Mouse (Mus musculus) CH12.LX (cell line): ENCODE measurements around the gene BC034090. TPM values are rescaled to one million over a fixed set of nuclear protein-coding genes. Genes with fewer than 3 reads are reported as not detected.

Experiments
- DNase-seq: peaks from one replicate; pipeline ENCODE4 v3.0.0-alpha.2; 2013; ENCODE audit errors: extremely low read depth
- H3K27ac ChIP-seq: 2 replicates; pipeline ENCODE4 v1.5.1; 2012; ENCODE audit warnings: low read depth, mild to moderate bottlenecking, control low read depth, moderate library complexity; ENCODE audit not compliant: insufficient read depth
- H3K27me3 ChIP-seq: replicated peaks from 2 replicates; pipeline ENCODE3; 2012; ENCODE audit warnings: inconsistent platforms
- H3K36me3 ChIP-seq, 2 experiments: replicated peaks in 1 of 2; 2 replicates each; pipeline versions ENCODE3 to v1.6.1; 2012; ENCODE audit warnings: inconsistent platforms in 1 of 2, low read length in 1 of 2, mild to moderate bottlenecking in 1 of 2, mixed read lengths in 1 of 2, moderate library complexity in 1 of 2; ENCODE audit not compliant: control insufficient read depth in 1 of 2, insufficient read depth in 1 of 2
- H3K4me1 ChIP-seq, 2 experiments: 2 replicates each; pipeline ENCODE4 v1.6.1; 2012; ENCODE audit warnings: inconsistent platforms in 1 of 2, moderate library complexity in 1 of 2; ENCODE audit not compliant: insufficient read depth in 2 of 2, control insufficient read depth in 1 of 2
- H3K4me2 ChIP-seq: 2 replicates; pipeline ENCODE4 v1.6.1; 2012; ENCODE audit warnings: low read depth, mild to moderate bottlenecking, control low read depth; ENCODE audit not compliant: poor library complexity, insufficient read depth, severe bottlenecking
- H3K4me3 ChIP-seq, 3 experiments: fragments of 150-350 bp in 1 of 3; sonication (generic) in 1 of 3; replicated peaks in 1 of 3; 2 replicates each; pipeline versions ENCODE3 to v1.5.1; 2011 to 2012; ENCODE audit warnings: low read depth in 2 of 3, low read length in 2 of 3, mild to moderate bottlenecking in 2 of 3, moderate library complexity in 2 of 3, control low read depth in 1 of 3, improper control_type of control experiment in 1 of 3, inconsistent platforms in 1 of 3, mixed read lengths in 1 of 3; ENCODE audit not compliant: poor library complexity in 1 of 3
- H3K79me2 ChIP-seq: replicated peaks from 2 replicates; pipeline ENCODE4 v1.6.1; 2012; ENCODE audit warnings: mild to moderate bottlenecking, moderate library complexity; ENCODE audit not compliant: control insufficient read depth, poor library complexity, insufficient read depth, severe bottlenecking; ENCODE audit errors: extremely low read depth
- H3K9ac ChIP-seq: 2 replicates; pipeline ENCODE4 v1.6.1; 2012; ENCODE audit warnings: low read depth, mild to moderate bottlenecking, control low read depth, moderate library complexity; ENCODE audit not compliant: insufficient read depth
- H3K9me3 ChIP-seq: replicated peaks from 2 replicates; pipeline ENCODE3; 2012; ENCODE audit warnings: low read length, inconsistent platforms, mixed read lengths
- BHLHE40 ChIP-seq: IDR thresholded peaks from 2 replicates; pipeline ENCODE4 v1.6.1; 2011; ENCODE audit warnings: mild to moderate bottlenecking, low read depth, low read length, improper control_type of control experiment
- CTCF ChIP-seq, 2 experiments: IDR thresholded peaks in 1 of 2; conservative IDR thresholded peaks in 1 of 2; 2 replicates each; pipeline ENCODE4 v1.5.1; 2011 to 2012; ENCODE audit warnings: low read depth in 2 of 2, low read length in 2 of 2, improper control_type of control experiment in 1 of 2, inconsistent platforms in 1 of 2, mild to moderate bottlenecking in 1 of 2, moderate library complexity in 1 of 2
- E2F4 ChIP-seq: IDR thresholded peaks from 2 replicates; pipeline ENCODE4 v1.6.1; 2011; ENCODE audit warnings: low read depth, low read length, improper control_type of control experiment; ENCODE audit not compliant: insufficient replicate concordance
- ELF1 ChIP-seq: IDR thresholded peaks from 2 replicates; pipeline ENCODE4 v1.6.1; 2014; ENCODE audit warnings: low read depth, mild to moderate bottlenecking, inconsistent platforms, low read length, improper control_type of control experiment
- ETS1 ChIP-seq: conservative IDR thresholded peaks from 2 replicates; pipeline ENCODE4 v1.6.1; 2012; ENCODE audit warnings: low read depth, mild to moderate bottlenecking, inconsistent platforms, low read length, improper control_type of control experiment, moderate library complexity
- GABPA ChIP-seq: IDR thresholded peaks from 2 replicates; pipeline ENCODE4 v1.6.1; 2012; ENCODE audit warnings: low read depth, low read length, improper control_type of control experiment, inconsistent platforms; ENCODE audit not compliant: insufficient replicate concordance
- IRF4 ChIP-seq: IDR thresholded peaks from 2 replicates; pipeline ENCODE4 v1.6.1; 2014; ENCODE audit warnings: low read depth, mild to moderate bottlenecking, inconsistent platforms, low read length, improper control_type of control experiment
- JUN ChIP-seq: IDR thresholded peaks from 2 replicates; pipeline ENCODE4 v1.6.1; 2011; ENCODE audit warnings: low read depth, mild to moderate bottlenecking, low read length, improper control_type of control experiment, moderate library complexity; ENCODE audit not compliant: insufficient read depth
- MAZ ChIP-seq: IDR thresholded peaks from 2 replicates; pipeline ENCODE4 v1.6.1; 2012; ENCODE audit warnings: low read depth, mild to moderate bottlenecking, inconsistent platforms, low read length, improper control_type of control experiment, moderate library complexity
- MYC ChIP-seq: IDR thresholded peaks from 2 replicates; pipeline ENCODE4 v1.6.1; 2011; ENCODE audit warnings: low read depth, mild to moderate bottlenecking, improper control_type of control experiment, low read length
- NRF1 ChIP-seq: IDR thresholded peaks from 2 replicates; pipeline ENCODE4 v1.6.1; 2014; ENCODE audit warnings: low read depth, mild to moderate bottlenecking, inconsistent platforms, low read length, improper control_type of control experiment, moderate library complexity
- PAX5 ChIP-seq: IDR thresholded peaks from 2 replicates; pipeline ENCODE4 v1.6.1; 2012; ENCODE audit warnings: low read length, inconsistent platforms, mixed read lengths
- RAD21 ChIP-seq: IDR thresholded peaks from 2 replicates; pipeline ENCODE4 v1.6.1; 2011; ENCODE audit warnings: low read depth, mild to moderate bottlenecking, low read length, improper control_type of control experiment, moderate library complexity
- RCOR1 ChIP-seq: conservative IDR thresholded peaks from 2 replicates; pipeline ENCODE4 v1.6.1; 2012; ENCODE audit warnings: low read depth, mild to moderate bottlenecking, inconsistent platforms, low read length, improper control_type of control experiment
- SIN3A ChIP-seq: IDR thresholded peaks from 2 replicates; pipeline ENCODE4 v1.6.1; 2012; ENCODE audit warnings: low read length, improper control_type of control experiment, inconsistent platforms
- SMC3 ChIP-seq: IDR thresholded peaks from 2 replicates; pipeline ENCODE4 v1.6.1; 2011; ENCODE audit warnings: low read depth, low read length, improper control_type of control experiment
- TBP ChIP-seq: conservative IDR thresholded peaks from 2 replicates; pipeline ENCODE4 v1.6.1; 2011; ENCODE audit warnings: low read depth, low read length, improper control_type of control experiment
- TCF12 ChIP-seq: IDR thresholded peaks from 2 replicates; pipeline ENCODE4 v1.6.1; 2014; ENCODE audit warnings: low read depth, mild to moderate bottlenecking, inconsistent platforms, low read length, improper control_type of control experiment
- UBTF ChIP-seq: IDR thresholded peaks from 2 replicates; pipeline ENCODE4 v1.6.1; 2012; ENCODE audit warnings: low read depth, mild to moderate bottlenecking, inconsistent platforms, low read length, improper control_type of control experiment, moderate library complexity
- USF1 ChIP-seq: IDR thresholded peaks from 2 replicates; pipeline ENCODE4 v1.6.1; 2014; ENCODE audit warnings: low read depth, mild to moderate bottlenecking, inconsistent platforms, low read length, improper control_type of control experiment
- ZKSCAN1 ChIP-seq: IDR thresholded peaks from 2 replicates; pipeline ENCODE4 v1.6.1; 2012; ENCODE audit warnings: low read depth, inconsistent platforms, low read length, improper control_type of control experiment, borderline replicate concordance
- ZNF384 ChIP-seq: IDR thresholded peaks from 2 replicates; pipeline ENCODE4 v1.6.1; 2012; ENCODE audit warnings: low read depth, low read length, improper control_type of control experiment, inconsistent platforms
- dilution Hi-C: fragments of 300-500 bp; cut with MboI; formaldehyde crosslinking; loops from 2 replicates; pipeline ENCODE4 v1.14.3; 2020; ENCODE audit warnings: low sequenced_read_pairs; ENCODE audit not compliant: extremely low pct_unique_long_range_greater_than_20kb, extremely low pct_ligation_motif_present
- in situ Hi-C: fragments of 300-500 bp; cut with MboI; formaldehyde crosslinking; loops from 3 replicates; pipeline ENCODE4 v1.14.3; 2019; ENCODE audit warnings: low sequenced_read_pairs, low pct_ligation_motif_present, low pct_unique_long_range_greater_than_20kb, mixed read lengths
- polyA plus RNA-seq: library from polyadenylated mRNA; unstranded; fragments of >175 nt; gene quantifications from 2 replicates; pipeline ENCODE4 v1.2.1, GENCODE M21; 2012; ENCODE audit warnings: low read depth; ENCODE audit not compliant: insufficient read length
- total RNA-seq, 2 experiments: library from RNA; depleted of rRNA; stranded (reverse); fragments of 300-350 nt in 1 of 2; fragments of >200 nt in 1 of 2; gene quantifications; 2 replicates each; pipeline ENCODE4 v1.2.3; 2012 to 2014

The BC034090 gene
- total and polyA plus RNA-seq, 3 experiments = 1.6 to 4.6 (median 3.0) TPM

GRCm38 (mm10) chr1:155203101-155203500, 41.1 kb downstream of the BC034090 start:
- TF ChIP-seq UBTF (no peak), E2F4 (no peak), ZKSCAN1 (no peak), TCF12 (no peak), JUN (no peak), IRF4 (no peak), GABPA (no peak), RAD21 (no peak), ETS1 (no peak), PAX5 (no peak), RCOR1 (no peak), BHLHE40 (no peak), MAZ (no peak), CTCF (conservative IDR thresholded peaks at IDR 0.05 in 1 of 2, IDR thresholded peaks at IDR 0.05 in 1 of 2; ENCODE audit: low read depth in 2 of 2, low read length in 2 of 2) (no peak), ELF1 (no peak), NRF1 (no peak), MYC (no peak), SMC3 (no peak), ZNF384 (no peak), USF1 (no peak)
- no peak overlapping the region for H3K4me2 ChIP-seq
- peaks cover 0 to 7% of the 10 kb centered on the region in 2 experiments; a peak in 2 of 4 replicates for H3K4me1 ChIP-seq
- H3K36me3 ChIP-seq = peaks cover 44 to 92% of the 10 kb centered on the region in 2 experiments
- DNase-seq = no peak
- no peaks in the 10 kb centered on the region for H3K27me3 ChIP-seq
- in situ Hi-C loops (loop anchor here (25.0 kb wide), 1 partner anchor 916 kb away; no protein-coding TSS in a partner anchor), dilution Hi-C loops (loop anchor here (25.0 kb wide), 1 partner anchor 166 kb away; no protein-coding TSS in a partner anchor)
- no peak overlapping the region for H3K4me3 ChIP-seq
- peaks cover 3% of the 10 kb centered on the region for H3K9me3 ChIP-seq
- H3K79me2 ChIP-seq = no peaks in the 10 kb centered on the region
- H3K9ac ChIP-seq = no peak overlapping the region
- no peak overlapping the region for H3K27ac ChIP-seq

- no peak for TF ChIP-seq TBP
- no peak for TF ChIP-seq MAZ
- no peak for TF ChIP-seq MYC
- TF ChIP-seq SIN3A = no peak
- no peak for TF ChIP-seq UBTF
- Histone ChIP-seq H3K9ac (no peak overlapping the region), H3K9me3 (peaks cover 3% of the 10 kb centered on the region), H3K4me1 (peaks cover 3 to 13% of the 10 kb centered on the region in 2 experiments), H3K79me2 (no peaks in the 10 kb centered on the region), H3K4me2 (no peak overlapping the region), H3K4me3 (no peak overlapping the region), H3K27ac (no peak overlapping the region), H3K36me3 (peaks cover 45 to 93% of the 10 kb centered on the region in 2 experiments), H3K27me3 (no peaks in the 10 kb centered on the region)
- no peak for DNase-seq
- dilution Hi-C loops = loop anchor here (25.0 kb wide), 1 partner anchor 165 kb away; no protein-coding TSS in a partner anchor
- in situ Hi-C loops = loop anchor here (25.0 kb wide), 1 partner anchor 915 kb away; no protein-coding TSS in a partner anchor
Observed at GRCm38 (mm10) chr1:155202472-155202871, 41.8 kb downstream of the BC034090 start.
